Mouse (Mus musculus): ENCODE results near the gene Plpp7. TPM values are rescaled to one million over a fixed set of nuclear protein-coding genes. Genes with fewer than 3 reads are reported as not detected.

Plpp7 gene
- polyA plus RNA-seq (2015; fragmentation: Nextera tagmentation; extraction: Ambion mirVana): 21.6 and 21.7 TPM in 2 replicates

DNA sequence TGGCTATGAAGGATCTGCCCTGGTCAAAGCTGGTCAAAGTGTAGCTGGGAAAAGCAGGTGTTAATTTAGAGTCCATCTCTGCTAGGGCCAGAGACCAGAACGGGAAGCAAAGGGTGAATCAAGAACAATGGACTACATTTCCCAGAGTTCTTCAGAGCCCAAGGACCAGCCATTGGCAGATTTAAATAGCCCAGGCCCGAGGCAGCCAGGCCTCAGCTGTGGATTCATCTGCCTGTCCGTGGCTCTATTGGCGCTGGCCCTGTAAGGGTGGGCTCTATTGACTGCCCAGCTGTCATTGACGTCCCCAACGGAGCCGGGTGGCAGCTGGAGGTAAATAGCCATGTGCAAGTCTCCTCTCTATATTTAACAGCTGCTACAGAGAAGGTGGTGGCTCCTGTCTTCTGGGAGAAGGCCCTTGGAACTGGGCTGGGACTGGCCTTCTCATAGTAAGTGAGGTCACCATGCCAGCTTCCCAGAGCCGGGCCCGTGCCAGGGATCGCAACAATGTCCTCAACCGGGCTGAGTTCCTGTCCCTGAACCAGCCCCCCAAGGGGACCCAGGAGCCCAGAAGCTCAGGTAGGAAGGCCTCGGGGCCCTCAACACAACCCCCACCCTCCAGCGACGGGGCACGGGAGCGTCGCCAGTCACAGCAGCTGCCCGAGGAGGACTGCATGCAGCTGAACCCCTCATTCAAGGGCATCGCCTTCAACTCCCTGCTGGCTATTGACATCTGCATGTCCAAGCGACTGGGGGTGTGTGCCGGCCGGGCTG lies at the start of gene Plpp7:
Plpp7 (plus strand) TSS at position 178 of the 771 bp plus-strand sequence.
- H3K4me1 ChIP-seq (replicated peaks): peaks cover 23% of the 10 kb centered on the region
- H3K4me3 ChIP-seq: peak within 1 kb of the TSS; percentile 57
- peak within 1 kb of the TSS; percentile 89 for H3K4me2 ChIP-seq
- H3K9ac ChIP-seq: peak within 1 kb of the TSS; percentile 84
- H3K27me3 ChIP-seq: peaks cover 10% of the 10 kb centered on the region; the same call in 1 of the 2 replicates
- H3K9me3 ChIP-seq: no peaks in the 10 kb centered on the region
- ATAC-seq (ENCODE audit: low FRiP score): peak; percentile 94
- WGBS: 30% methylated on average over 22 of the region's 22 CpGs
- peak within 1 kb of the TSS; percentile 89 for H3K27ac ChIP-seq
- peaks cover 15% of the 10 kb centered on the region for H3K36me3 ChIP-seq

DNA sequence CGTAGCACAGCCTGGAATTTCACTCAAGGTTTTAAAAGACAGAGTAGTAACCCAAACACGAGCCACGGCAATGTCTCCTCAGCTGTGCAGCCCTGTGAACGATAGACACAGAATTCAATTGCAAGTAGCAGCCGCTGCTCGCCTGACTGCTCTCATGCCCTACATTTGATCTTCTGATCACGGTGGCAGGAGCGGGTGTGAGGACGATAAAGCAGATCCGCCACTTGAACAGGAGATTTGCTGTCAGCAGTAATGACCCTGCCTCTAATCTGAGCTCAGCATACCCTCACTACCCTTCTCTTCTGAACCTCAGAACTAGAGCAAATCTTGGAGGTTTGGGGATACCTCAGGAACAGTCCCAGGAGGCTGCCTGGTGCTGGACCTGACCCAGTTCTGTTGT lies 49.3 kb upstream of the Plpp7 start:
- Histone ChIP-seq H3K9ac (no peak overlapping the region), H3K4me2 (no peak overlapping the region), H3K27me3 (no peaks in the 10 kb centered on the region), H3K4me3 (no peak overlapping the region), H3K36me3 (peaks cover 89% of the 10 kb centered on the region), H3K4me1 (replicated peaks) (no peaks in the 10 kb centered on the region), H3K27ac (no peak overlapping the region), H3K9me3 (no peaks in the 10 kb centered on the region)
- 93% methylated on average over 10 of the region's 10 CpGs for WGBS
- ATAC-seq (ENCODE audit: low FRiP score): no peak

- no peak overlapping the region for H3K9ac ChIP-seq
- H3K36me3 ChIP-seq: peaks cover 89% of the 10 kb centered on the region
Measured at GRCm38 (mm10) chr2:32047323-32047722, 48.0 kb upstream of the Plpp7 start.

DNA sequence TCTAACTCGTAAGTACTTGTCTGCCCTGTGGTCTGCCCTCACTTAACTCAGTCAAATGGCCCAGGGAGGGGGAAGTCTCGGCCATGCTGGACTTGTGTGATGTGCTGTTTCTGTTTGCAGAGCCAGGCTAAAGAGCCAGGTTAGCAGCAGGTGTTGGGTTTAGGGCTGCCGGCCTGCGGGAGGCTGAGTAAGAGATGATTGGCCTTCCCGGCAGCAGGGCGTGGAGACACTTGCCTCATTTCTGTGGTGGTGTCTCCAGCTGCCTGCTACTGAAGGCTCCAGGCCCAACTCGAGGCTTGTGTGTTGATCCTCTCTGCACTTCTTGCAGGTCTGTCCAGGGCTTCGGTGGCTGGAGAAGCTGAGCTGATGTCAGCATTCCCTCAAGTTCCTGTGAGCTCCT lies 43.5 kb upstream of the Plpp7 start:
- Histone ChIP-seq H3K9ac (no peak overlapping the region), H3K27ac (no peak overlapping the region), H3K27me3 (peaks cover 2% of the 10 kb centered on the region; the same call in 1 of the 2 replicates), H3K4me2 (no peak overlapping the region), H3K9me3 (no peaks in the 10 kb centered on the region), H3K36me3 (peaks cover 66% of the 10 kb centered on the region), H3K4me1 (replicated peaks) (no peaks in the 10 kb centered on the region), H3K4me3 (no peak overlapping the region)
- 87% methylated on average over 8 of the region's 8 CpGs for whole genome bisulfite sequencing
- ATAC-seq (ENCODE audit: low FRiP score): no peak

More at GRCm38 (mm10) chr2:32047323-32047722, 48.0 kb upstream of the Plpp7 start:
- no peaks in the 10 kb centered on the region for H3K9me3 ChIP-seq
- H3K27me3 ChIP-seq: no peaks in the 10 kb centered on the region
- H3K27ac ChIP-seq: no peak overlapping the region
- 90% methylated on average over 10 of the region's 10 CpGs for WGBS
- H3K4me2 ChIP-seq: no peak overlapping the region
- H3K4me1 ChIP-seq (replicated peaks): no peaks in the 10 kb centered on the region
- no peak overlapping the region for H3K4me3 ChIP-seq
- ATAC-seq (ENCODE audit: low FRiP score): no peak

DNA sequence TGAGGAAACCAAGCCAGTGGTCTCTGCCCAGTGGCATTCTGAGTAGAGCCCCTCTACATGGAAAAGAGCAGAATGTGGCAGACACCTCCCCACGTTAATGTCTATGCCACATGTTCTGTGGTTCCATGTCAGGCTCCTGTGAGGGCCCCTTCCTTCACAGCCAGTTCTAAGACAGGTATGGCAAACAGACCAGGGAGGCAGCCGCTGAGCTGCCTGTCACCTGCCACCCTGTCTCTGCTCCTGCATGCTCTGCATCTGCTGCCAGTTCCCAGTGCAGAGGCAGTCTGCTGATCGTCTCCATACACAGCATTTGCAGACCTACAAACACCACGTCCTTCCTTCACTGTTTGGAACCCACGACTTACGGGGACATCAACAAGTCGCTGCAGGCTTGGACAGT lies 42.9 kb upstream of the Plpp7 start:
- H3K36me3 ChIP-seq: peaks cover 59% of the 10 kb centered on the region
- no peaks in the 10 kb centered on the region for H3K9me3 ChIP-seq
- 97% methylated on average over 7 of the region's 7 CpGs for WGBS
- no peak overlapping the region for H3K4me3 ChIP-seq
- peaks cover 9% of the 10 kb centered on the region for H3K27me3 ChIP-seq
- H3K9ac ChIP-seq: no peak overlapping the region
- H3K4me1 ChIP-seq (replicated peaks): no peaks in the 10 kb centered on the region
- ATAC-seq (ENCODE audit: low FRiP score): no peak
- H3K27ac ChIP-seq: no peak overlapping the region
- no peak overlapping the region for H3K4me2 ChIP-seq

GRCm38 (mm10) chr2:32055357-32055965 lies 39.9 kb upstream of the Plpp7 start:
- peaks cover 20% of the 10 kb centered on the region for H3K27me3 ChIP-seq
- H3K4me1 ChIP-seq (replicated peaks): no peaks in the 10 kb centered on the region
- no peak overlapping the region for H3K4me3 ChIP-seq
- 50% methylated on average over 7 of the region's 7 CpGs for WGBS
- no peaks in the 10 kb centered on the region for H3K9me3 ChIP-seq
- no peak for ATAC-seq (ENCODE audit: low FRiP score)
- no peak overlapping the region for H3K4me2 ChIP-seq
- peaks cover 29% of the 10 kb centered on the region for H3K36me3 ChIP-seq
- no peak overlapping the region for H3K27ac ChIP-seq
- no peak overlapping the region for H3K9ac ChIP-seq

- Histone ChIP-seq H3K27me3 (peaks cover 20% of the 10 kb centered on the region), H3K4me3 (no peak overlapping the region), H3K9ac (no peak overlapping the region), H3K4me2 (no peak overlapping the region), H3K9me3 (no peaks in the 10 kb centered on the region), H3K27ac (no peak overlapping the region), H3K36me3 (peaks cover 18% of the 10 kb centered on the region), H3K4me1 (replicated peaks) (no peaks in the 10 kb centered on the region)
- ATAC-seq (ENCODE audit: low FRiP score): no peak
- WGBS: 93% methylated on average over 10 of the region's 10 CpGs
Measured at GRCm38 (mm10) chr2:32056524-32056923, 38.8 kb upstream of the Plpp7 start.

GRCm38 (mm10) chr2:32057360-32057759 lies 38.0 kb upstream of the Plpp7 start:
- Histone ChIP-seq H3K9ac (no peak overlapping the region), H3K4me2 (no peak overlapping the region), H3K36me3 (peaks cover 10% of the 10 kb centered on the region), H3K4me3 (no peak overlapping the region), H3K9me3 (no peaks in the 10 kb centered on the region), H3K27me3 (peaks cover 20% of the 10 kb centered on the region), H3K4me1 (replicated peaks) (no peaks in the 10 kb centered on the region), H3K27ac (no peak overlapping the region)
- WGBS: 82% methylated on average over 2 of the region's 2 CpGs
- ATAC-seq (ENCODE audit: low FRiP score): no peak

DNA sequence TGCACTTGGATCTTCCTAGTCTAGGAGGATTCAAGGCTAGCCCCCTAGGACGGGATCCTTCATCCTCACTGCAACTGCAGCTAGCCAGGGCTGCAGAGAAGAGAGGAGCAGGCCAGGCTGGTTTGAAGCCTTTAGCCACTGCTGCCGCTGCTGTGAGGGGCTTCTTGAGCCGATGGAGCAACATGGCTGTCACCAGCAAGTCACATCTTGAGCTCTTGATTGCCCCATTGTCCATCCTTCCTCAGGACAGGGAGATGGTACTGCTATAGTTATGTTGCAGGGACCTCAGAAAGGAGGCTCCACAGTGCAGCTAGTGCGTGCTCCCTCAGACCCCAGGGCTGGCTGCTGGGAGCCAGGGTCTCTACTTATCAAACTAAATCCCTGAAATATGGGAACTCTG lies 37.5 kb upstream of the Plpp7 start:
- Histone ChIP-seq H3K4me2 (no peak overlapping the region), H3K36me3 (peaks cover 7% of the 10 kb centered on the region; the same call in 1 of the 2 replicates), H3K4me1 (replicated peaks) (no peaks in the 10 kb centered on the region), H3K27me3 (peaks cover 20% of the 10 kb centered on the region), H3K9me3 (no peaks in the 10 kb centered on the region), H3K27ac (no peak overlapping the region), H3K9ac (no peak overlapping the region), H3K4me3 (no peak overlapping the region)
- WGBS: 87% methylated on average over 4 of the region's 4 CpGs
- ATAC-seq (ENCODE audit: low FRiP score): no peak

- Histone ChIP-seq H3K4me3 (no peak overlapping the region), H3K27ac (no peak overlapping the region), H3K4me1 (replicated peaks) (no peaks in the 10 kb centered on the region), H3K9me3 (no peaks in the 10 kb centered on the region), H3K36me3 (peaks cover 6% of the 10 kb centered on the region; the same call in 1 of the 2 replicates), H3K9ac (no peak overlapping the region), H3K4me2 (no peak overlapping the region), H3K27me3 (peaks cover 20% of the 10 kb centered on the region)
- WGBS: 68% methylated on average over 9 of the region's 9 CpGs
- ATAC-seq (ENCODE audit: low FRiP score): no peak
Measured at GRCm38 (mm10) chr2:32058241-32058640, 37.1 kb upstream of the Plpp7 start.

DNA sequence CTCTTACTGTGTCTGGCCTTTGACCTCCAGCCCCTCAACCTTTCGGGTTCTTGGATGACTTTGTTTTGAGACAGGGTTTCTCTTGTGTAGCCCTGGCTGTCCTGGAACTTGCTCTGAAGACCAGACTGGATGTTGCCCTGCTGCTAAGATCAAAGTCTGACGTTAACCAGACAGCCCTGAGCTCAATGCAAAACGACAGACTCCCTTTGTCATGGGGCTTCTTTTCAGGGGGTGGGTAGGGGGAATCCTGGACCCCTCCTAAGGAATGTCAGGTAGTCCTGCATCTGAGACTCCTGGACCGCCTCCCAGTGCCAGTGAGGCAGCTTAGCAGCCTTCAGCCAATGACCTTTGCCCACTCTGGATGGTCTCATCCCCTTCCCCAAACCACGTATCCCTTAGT lies 36.6 kb upstream of the Plpp7 start:
- 45% methylated on average over 5 of the region's 5 CpGs for WGBS
- no peak for ATAC-seq (ENCODE audit: low FRiP score)
- Histone ChIP-seq H3K36me3 (peaks cover 2% of the 10 kb centered on the region; the same call in 1 of the 2 replicates), H3K4me3 (no peak overlapping the region), H3K4me1 (replicated peaks) (no peaks in the 10 kb centered on the region), H3K9me3 (no peaks in the 10 kb centered on the region), H3K27ac (no peak overlapping the region), H3K9ac (no peak overlapping the region), H3K27me3 (peaks cover 20% of the 10 kb centered on the region), H3K4me2 (no peak overlapping the region)

DNA sequence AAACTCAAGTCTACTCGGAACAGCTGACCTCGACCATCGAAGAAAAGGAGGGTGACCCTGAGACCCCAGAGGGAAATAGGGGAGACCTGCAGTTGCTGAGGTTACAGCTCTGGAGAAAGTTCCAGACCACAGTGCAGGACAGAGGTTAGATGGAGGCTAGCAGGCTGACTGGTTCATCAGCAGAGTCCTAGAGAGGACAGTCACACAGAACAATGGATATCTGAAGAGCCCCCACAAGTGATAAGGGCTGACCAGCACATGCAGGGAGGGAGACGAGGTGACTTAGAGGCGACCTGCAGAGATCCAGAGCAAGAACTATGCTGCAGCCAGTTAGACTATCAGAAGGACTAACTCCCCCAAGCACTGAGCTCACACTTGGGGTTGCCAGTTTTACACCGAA lies 35.7 kb upstream of the Plpp7 start:
- no peak for ATAC-seq (ENCODE audit: low FRiP score)
- WGBS: 82% methylated on average over 6 of the region's 6 CpGs
- H3K27me3 ChIP-seq: peaks cover 20% of the 10 kb centered on the region

More for the DNA sequence above, 35.7 kb upstream of the Plpp7 start:
- Histone ChIP-seq H3K27ac (no peak overlapping the region), H3K4me1 (replicated peaks) (peaks cover under 1% of the 10 kb centered on the region), H3K4me3 (no peak overlapping the region), H3K9ac (no peak overlapping the region), H3K36me3 (no peaks in the 10 kb centered on the region), H3K4me2 (no peak overlapping the region), H3K9me3 (no peaks in the 10 kb centered on the region)

All from hindbrain, embryonic 13.5 days (tissue).